Mouse (Mus musculus) embryonic facial prominence, embryonic 14.5 days (tissue): ENCODE results near the gene Gm14308. TPM values are rescaled to one million over a fixed set of nuclear protein-coding genes. Genes with fewer than 3 reads are reported as not detected.
"Not testable (repeated sequence)": the region's sequence is repeated elsewhere in the genome, so short reads cannot be mapped to it uniquely, and the experiment has no call there.

ENCODE experiments used
- ATAC-seq: fragments of 200-750 bp; cut with Nextera tagmentation; 2 replicates; pipeline ENCODE4 v1.8.0; 2017; ENCODE audit warnings: low read depth, moderate number of reproducible peaks, moderate TSS enrichment
- DNase-seq: peaks from one replicate; pipeline ENCODE4 v3.0.0-alpha.2; 2015; ENCODE audit warnings: low spot score
- H3K27ac ChIP-seq: fragments of 300-500 bp; sonication (generic); replicated peaks from 2 replicates; pipeline ENCODE4 v1.5.1; 2014; ENCODE audit warnings: low read depth, mild to moderate bottlenecking, low read length, moderate library complexity
- H3K27me3 ChIP-seq: fragments of 300-500 bp; sonication (generic); replicated peaks from 2 replicates; pipeline ENCODE4 v1.6.1; 2014; ENCODE audit warnings: low read length; ENCODE audit not compliant: control insufficient read depth, insufficient read depth
- H3K36me3 ChIP-seq: fragments of 300-500 bp; sonication (generic); 2 replicates; pipeline ENCODE4 v1.6.1; 2014; ENCODE audit warnings: low read length, mixed read lengths; ENCODE audit not compliant: control insufficient read depth, insufficient read depth
- H3K4me1 ChIP-seq: fragments of 300-500 bp; sonication (generic); 2 replicates; pipeline ENCODE4 v1.6.1; 2014; ENCODE audit warnings: antibody characterized with exemption, low read length; ENCODE audit not compliant: control insufficient read depth, insufficient read depth
- H3K4me2 ChIP-seq: fragments of 300-500 bp; sonication (generic); 2 replicates; pipeline ENCODE4 v1.6.1; 2014; ENCODE audit warnings: low read depth, mild to moderate bottlenecking, low read length, moderate library complexity, mixed read lengths
- H3K4me3 ChIP-seq: fragments of 300-500 bp; sonication (generic); 2 replicates; pipeline ENCODE4 v1.5.1; 2014; ENCODE audit warnings: low read depth, mild to moderate bottlenecking, low read length
- H3K9ac ChIP-seq: fragments of 300-500 bp; sonication (generic); 2 replicates; pipeline ENCODE4 v1.6.1; 2014; ENCODE audit warnings: low read depth, mild to moderate bottlenecking, low read length, moderate library complexity, mixed read lengths
- H3K9me3 ChIP-seq: fragments of 300-500 bp; sonication (generic); 2 replicates; pipeline ENCODE4 v1.6.1; 2016; ENCODE audit warnings: low read length; ENCODE audit not compliant: control insufficient read depth
- WGBS: fragments of 180-500 bp; shearing (Covaris S2); extraction: QIAGEN DNeasy Blood & Tissue Kit; methylation state at CpG from one replicate; pipeline ENCODE4 v1.1.7; 2014; 5-methylcytosine and 5-hydroxymethylcytosine counted together
- polyA plus RNA-seq: library from polyadenylated mRNA; unstranded; fragments of >200 nt; fragmentation: Nextera tagmentation; extraction: Ambion mirVana; gene quantifications from 2 replicates; pipeline ENCODE4 v1.2.1, GENCODE M21; 2014

Gene Gm14308
- polyA plus RNA-seq, result 13.2 and 23.0 TPM in 2 replicates

DNA sequence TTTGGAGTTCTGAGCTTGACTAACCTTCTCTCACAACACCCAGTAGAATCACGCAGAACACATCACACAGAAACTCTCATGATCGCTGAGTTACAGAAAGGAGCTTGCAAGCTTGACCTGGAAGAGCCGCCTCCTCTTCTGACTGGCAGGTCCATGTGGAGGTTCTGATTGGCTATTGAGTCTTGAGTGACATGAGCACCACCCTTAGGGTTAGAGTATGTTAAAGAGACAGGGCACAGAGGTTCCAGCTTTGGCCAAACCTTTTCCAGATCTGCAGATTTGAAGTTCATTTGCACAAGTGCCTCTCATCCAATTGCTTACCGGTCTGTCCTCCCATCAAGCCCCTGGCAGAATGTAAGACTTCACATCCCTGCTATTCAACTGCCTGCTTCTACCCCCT, at the start of gene Gm14308:
TSS of gene Gm14308 (minus strand) at position 101 of the 400 bp plus-strand sequence.
- not testable (repeated sequence) for H3K9ac ChIP-seq, H3K27me3 ChIP-seq, H3K27ac ChIP-seq, H3K9me3 ChIP-seq, H3K36me3 ChIP-seq, H3K4me3 ChIP-seq, DNase-seq, H3K4me2 ChIP-seq, ATAC-seq, H3K4me1 ChIP-seq
- WGBS, result no CpG with 5 or more reads among the region's 4 CpGs

DNA sequence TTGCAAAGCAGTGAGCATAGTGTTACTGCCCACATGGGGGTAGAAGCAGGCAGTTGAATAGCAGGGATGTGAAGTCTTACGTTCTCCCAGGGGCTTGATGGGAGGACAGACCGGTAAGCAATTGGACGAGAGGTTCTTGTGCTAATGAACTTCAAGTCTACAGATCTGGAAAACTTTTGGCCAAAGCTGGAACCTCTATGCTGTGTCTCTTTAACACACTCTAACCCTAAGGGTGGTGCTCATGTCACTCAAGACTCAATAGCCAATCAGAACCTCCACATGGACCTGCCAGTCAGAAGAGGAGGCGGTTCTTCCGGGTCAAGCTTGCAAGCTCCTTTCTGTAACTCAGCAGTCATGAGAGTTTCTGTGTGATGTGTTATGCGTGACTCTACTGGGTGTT, 34.1 kb upstream of the Gm14308 start, which contains the start of gene Zfp973:
TSS of gene Zfp973 (plus strand) at position 301 of the 400 bp plus-strand sequence.
- not testable (repeated sequence) for H3K27me3 ChIP-seq, H3K9ac ChIP-seq, H3K4me3 ChIP-seq, H3K36me3 ChIP-seq, H3K4me2 ChIP-seq, H3K9me3 ChIP-seq, H3K4me1 ChIP-seq, H3K27ac ChIP-seq, ATAC-seq, DNase-seq
- WGBS, result no CpG with 5 or more reads among the region's 6 CpGs

Other genes with a start within 250 kb of the Gm14308 start
- 14.6 and 15.5 TPM in 2 replicates for gene Gm14435, start 212.8 kb downstream of the Gm14308 start, polyA plus RNA-seq
- 8.9 and 10.8 TPM in 2 replicates for gene Gm14434, start 149.6 kb downstream of the Gm14308 start, polyA plus RNA-seq
- not detected in 2 replicates for gene Zfp967, start 115.3 kb downstream of the Gm14308 start, polyA plus RNA-seq
- gene Zfp973, start 34.2 kb upstream of the Gm14308 start, polyA plus RNA-seq, result 9.8 and 11.2 TPM in 2 replicates
- 35.6 and 36.4 TPM in 2 replicates for gene Gm14305, start 72.0 kb upstream of the Gm14308 start, polyA plus RNA-seq
- gene Gm14295, start 162.3 kb upstream of the Gm14308 start, polyA plus RNA-seq, result 20.7 and 25.8 TPM in 2 replicates
- not detected in 2 replicates for gene Gm14408, start 194.8 kb upstream of the Gm14308 start, polyA plus RNA-seq